Mouse (Mus musculus) liver, embryonic 16.5 days (tissue): ENCODE results near the gene Det1. TPM values are rescaled to one million over a fixed set of nuclear protein-coding genes. Genes with fewer than 3 reads are reported as not detected.

Experiments
- ATAC-seq: fragments of 200-750 bp; cut with Nextera tagmentation; 2 replicates; pipeline ENCODE4 v1.8.0; 2017; ENCODE audit warnings: low read depth, mild to moderate bottlenecking, moderate number of reproducible peaks, moderate library complexity
- H3K27ac ChIP-seq: fragments of 300-500 bp; sonication (generic); 2 replicates; pipeline ENCODE4 v1.5.1; 2014; ENCODE audit warnings: mild to moderate bottlenecking, low read length
- H3K27me3 ChIP-seq: fragments of 300-500 bp; sonication (generic); 2 replicates; pipeline ENCODE4 v1.6.1; 2014; ENCODE audit warnings: low read depth, low read length, mixed read lengths; ENCODE audit not compliant: control insufficient read depth, insufficient read depth
- H3K36me3 ChIP-seq: fragments of 300-500 bp; sonication (generic); 2 replicates; pipeline ENCODE4 v1.6.1; 2014; ENCODE audit warnings: mild to moderate bottlenecking; ENCODE audit not compliant: control insufficient read depth, insufficient read depth
- H3K4me1 ChIP-seq: fragments of 300-500 bp; sonication (generic); 2 replicates; pipeline ENCODE4 v1.6.1; 2014; ENCODE audit warnings: low read depth, low read length, mixed read lengths; ENCODE audit not compliant: control insufficient read depth
- H3K4me2 ChIP-seq: fragments of 300-500 bp; sonication (generic); 2 replicates; pipeline ENCODE4 v1.6.1; 2014; ENCODE audit warnings: low read depth, low read length, mixed read lengths
- H3K4me3 ChIP-seq: fragments of 300-500 bp; sonication (generic); 2 replicates; pipeline ENCODE4 v1.5.1; 2014; ENCODE audit warnings: low read depth, mild to moderate bottlenecking, low read length
- H3K9ac ChIP-seq: fragments of 300-500 bp; sonication (generic); 2 replicates; pipeline ENCODE4 v1.6.1; 2014; ENCODE audit warnings: low read depth, low read length
- H3K9me3 ChIP-seq: fragments of 300-500 bp; sonication (generic); replicated peaks from 2 replicates; pipeline ENCODE4 v1.6.1; 2016; ENCODE audit warnings: low read length; ENCODE audit not compliant: control insufficient read depth
- WGBS: fragments of 180-500 bp; shearing (Covaris S2); extraction: QIAGEN DNeasy Blood & Tissue Kit; methylation state at CpG from one replicate; pipeline ENCODE4 v1.1.7; 2014; ENCODE audit not compliant: insufficient replicate concordance; 5-methylcytosine and 5-hydroxymethylcytosine counted together
- polyA plus RNA-seq: library from polyadenylated mRNA; unstranded; fragments of >200 nt; fragmentation: Nextera tagmentation; extraction: Ambion mirVana; gene quantifications from 2 replicates; pipeline ENCODE4 v1.2.1, GENCODE M21; 2015

The Det1 gene
- polyA plus RNA-seq, 1 experiment from 2014 or later: 5.8 TPM

DNA sequence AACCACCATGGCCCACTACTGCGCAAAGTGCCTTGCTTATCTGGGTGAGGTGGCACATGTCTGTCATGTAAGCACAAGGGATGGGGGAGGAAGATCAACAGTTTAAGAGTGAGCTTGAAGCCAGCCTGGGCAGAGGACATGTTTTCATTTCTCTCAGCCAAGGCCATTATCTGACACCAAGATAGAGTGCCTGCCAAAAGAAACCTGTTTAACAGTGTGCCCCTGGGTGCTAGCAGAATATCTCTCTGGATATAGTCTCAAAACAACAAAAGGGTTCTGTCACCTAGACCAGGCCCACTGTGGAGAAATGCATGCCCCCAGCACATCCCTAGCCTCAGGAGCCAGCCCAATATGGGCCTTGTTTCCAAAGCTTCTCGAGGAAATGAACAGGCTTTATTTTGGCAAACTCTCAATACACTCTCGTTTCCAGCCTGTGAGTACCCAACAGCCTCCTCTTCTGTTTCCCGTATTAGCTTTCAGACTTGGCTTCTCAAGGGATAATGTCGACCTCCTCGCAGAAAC is 52.4 kb downstream of the Det1 start:
- peaks cover 43% of the 10 kb centered on the region for H3K4me1 ChIP-seq
- H3K27me3 ChIP-seq: no peaks in the 10 kb centered on the region
- H3K9me3 ChIP-seq: no peaks in the 10 kb centered on the region
- H3K27ac ChIP-seq: peak overlapping the region; percentile 2; the same call in 1 of the 2 replicates
- ATAC-seq: 0 out of 2 replicates have a peak, but pooled peaks have one; percentile 26
- no peak overlapping the region for H3K9ac ChIP-seq
- H3K36me3 ChIP-seq: peaks cover 17% of the 10 kb centered on the region
- H3K4me3 ChIP-seq: no peak overlapping the region
- H3K4me2 ChIP-seq: no peak overlapping the region
- 65% methylated on average over 6 of the region's 6 CpGs for WGBS

GRCm38 (mm10) chr7:78793895-78794570 is 53.0 kb downstream of the Det1 start:
- WGBS: 40% methylated on average over 13 of the region's 13 CpGs
- Histone ChIP-seq H3K9ac (no peak overlapping the region), H3K4me1 (peaks cover 39% of the 10 kb centered on the region)

GRCm38 (mm10) chr7:78791359-78792222 is 55.5 kb downstream of the Det1 start:
- H3K27ac ChIP-seq: no peak overlapping the region
- peak; percentile 61 for ATAC-seq
- no peak overlapping the region for H3K4me3 ChIP-seq
- H3K4me2 ChIP-seq: no peak overlapping the region
- no peaks in the 10 kb centered on the region for H3K9me3 ChIP-seq
- WGBS: 75% methylated on average over 15 of the region's 15 CpGs
- H3K9ac ChIP-seq: no peak overlapping the region
- H3K4me1 ChIP-seq: peaks cover 24% of the 10 kb centered on the region
- H3K36me3 ChIP-seq: peaks cover 24% of the 10 kb centered on the region
- H3K27me3 ChIP-seq: no peaks in the 10 kb centered on the region

More at GRCm38 (mm10) chr7:78793895-78794570, 53.0 kb downstream of the Det1 start:
- Histone ChIP-seq H3K4me3 (no peak overlapping the region), H3K4me2 (no peak overlapping the region), H3K27ac (peak overlapping the region; percentile 2; the same call in 1 of the 2 replicates), H3K9me3 (no peaks in the 10 kb centered on the region), H3K36me3 (peaks cover 22% of the 10 kb centered on the region), H3K27me3 (no peaks in the 10 kb centered on the region)
- ATAC-seq: no peak

DNA sequence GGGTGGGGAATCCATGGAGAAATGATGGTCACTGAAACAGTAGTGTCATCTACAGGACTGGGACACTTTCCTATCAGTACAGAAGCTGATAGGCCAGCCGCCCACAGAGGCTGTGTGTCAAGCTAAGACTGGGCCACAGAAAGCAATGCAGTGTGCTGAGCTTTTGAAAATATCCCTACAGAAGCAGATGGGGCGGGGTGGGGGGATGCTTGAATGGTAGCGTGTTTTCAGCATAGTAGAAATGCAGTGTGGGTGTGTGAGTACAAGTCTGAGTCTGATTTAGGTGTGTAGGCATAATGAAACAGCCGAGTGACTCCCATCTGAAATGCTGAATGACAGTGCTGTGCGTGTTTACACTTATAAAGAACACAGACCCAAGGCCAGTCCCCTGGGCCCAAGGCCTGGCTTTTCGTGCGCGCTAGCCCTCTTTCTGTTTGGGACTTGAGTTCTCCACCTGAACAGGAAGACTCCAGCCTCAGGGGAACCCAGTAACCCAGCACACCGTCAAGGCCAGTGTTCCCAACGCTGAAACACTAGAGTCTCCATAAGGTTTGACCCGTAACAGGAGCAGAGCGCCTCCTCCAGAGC is 59.2 kb downstream of the Det1 start:
- no peaks in the 10 kb centered on the region for H3K27me3 ChIP-seq
- H3K36me3 ChIP-seq: peaks cover 24% of the 10 kb centered on the region
- H3K9me3 ChIP-seq: no peaks in the 10 kb centered on the region
- no peak overlapping the region for H3K4me2 ChIP-seq
- H3K4me3 ChIP-seq: no peak overlapping the region
- H3K27ac ChIP-seq: no peak overlapping the region
- 79% methylated on average over 12 of the region's 12 CpGs for WGBS
- ATAC-seq: no peak
- no peak overlapping the region for H3K9ac ChIP-seq
- H3K4me1 ChIP-seq: peaks cover 12% of the 10 kb centered on the region

DNA sequence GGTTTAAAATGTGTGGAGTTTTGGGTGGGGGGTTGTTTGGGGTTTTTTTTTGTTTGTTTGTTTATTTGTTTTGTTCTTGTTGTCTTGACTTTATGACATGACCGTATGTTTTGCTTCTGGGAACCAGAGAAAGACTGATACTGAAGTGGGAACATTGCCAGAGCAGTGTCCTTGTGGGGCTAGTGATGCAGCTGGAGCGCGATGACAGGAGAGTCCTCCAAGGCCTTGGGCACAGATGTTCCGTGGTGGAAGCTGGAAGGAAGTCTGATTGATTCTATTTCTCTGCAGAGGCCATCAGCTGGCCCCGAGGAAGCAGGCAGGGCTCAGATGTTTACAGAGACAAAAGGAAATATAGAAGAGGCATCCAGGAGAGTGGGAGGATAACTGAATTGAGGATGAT is 61.2 kb downstream of the Det1 start:
- WGBS: 73% methylated on average over 5 of the region's 5 CpGs
- Histone ChIP-seq H3K4me2 (no peak overlapping the region), H3K36me3 (peaks cover 14% of the 10 kb centered on the region), H3K27me3 (no peaks in the 10 kb centered on the region), H3K9ac (no peak overlapping the region), H3K9me3 (no peaks in the 10 kb centered on the region), H3K4me1 (peaks cover 18% of the 10 kb centered on the region), H3K4me3 (no peak overlapping the region), H3K27ac (no peak overlapping the region)
- no peak for ATAC-seq

GRCm38 (mm10) chr7:78782639-78783581 is 64.2 kb downstream of the Det1 start, which contains the start of the genes Mrps11 and Mrpl46:
Gene Mrps11, plus strand, starts transcription at chr7:78783119.
Gene Mrpl46, minus strand, starts transcription at chr7:78783531.
- Histone ChIP-seq H3K27me3 (no peaks in the 10 kb centered on the region), H3K4me2 (peak within 1 kb of the TSS; percentile 79), H3K36me3 (peaks cover 19% of the 10 kb centered on the region), H3K27ac (peak within 1 kb of the TSS; percentile 72), H3K9me3 (no peaks in the 10 kb centered on the region), H3K4me3 (peak within 1 kb of the TSS; percentile 97), H3K9ac (peak within 1 kb of the TSS; percentile 76), H3K4me1 (peaks cover 18% of the 10 kb centered on the region)
- ATAC-seq: peak; percentile 99
- under 1% methylated on average over 44 of the region's 44 CpGs for WGBS

- no peak for ATAC-seq
- H3K9ac ChIP-seq: no peak overlapping the region
- 85% methylated on average over 5 of the region's 5 CpGs for WGBS
- H3K36me3 ChIP-seq: peaks cover 36% of the 10 kb centered on the region
- H3K4me2 ChIP-seq: no peak overlapping the region
- H3K27ac ChIP-seq: no peak overlapping the region
- no peaks in the 10 kb centered on the region for H3K27me3 ChIP-seq
- H3K4me1 ChIP-seq: peaks cover 8% of the 10 kb centered on the region
- no peaks in the 10 kb centered on the region for H3K9me3 ChIP-seq
- no peak overlapping the region for H3K4me3 ChIP-seq
Observed at GRCm38 (mm10) chr7:78778741-78779140, 68.3 kb downstream of the Det1 start.
